Mouse (Mus musculus): ENCODE data around the gene Bbs4. TPM values are rescaled to one million over a fixed set of nuclear protein-coding genes. Genes with fewer than 3 reads are reported as not detected.

The Bbs4 gene
- total and polyA plus RNA-seq, 3 experiments = 2.6 to 4.5 (median 4.0) TPM

DNA sequence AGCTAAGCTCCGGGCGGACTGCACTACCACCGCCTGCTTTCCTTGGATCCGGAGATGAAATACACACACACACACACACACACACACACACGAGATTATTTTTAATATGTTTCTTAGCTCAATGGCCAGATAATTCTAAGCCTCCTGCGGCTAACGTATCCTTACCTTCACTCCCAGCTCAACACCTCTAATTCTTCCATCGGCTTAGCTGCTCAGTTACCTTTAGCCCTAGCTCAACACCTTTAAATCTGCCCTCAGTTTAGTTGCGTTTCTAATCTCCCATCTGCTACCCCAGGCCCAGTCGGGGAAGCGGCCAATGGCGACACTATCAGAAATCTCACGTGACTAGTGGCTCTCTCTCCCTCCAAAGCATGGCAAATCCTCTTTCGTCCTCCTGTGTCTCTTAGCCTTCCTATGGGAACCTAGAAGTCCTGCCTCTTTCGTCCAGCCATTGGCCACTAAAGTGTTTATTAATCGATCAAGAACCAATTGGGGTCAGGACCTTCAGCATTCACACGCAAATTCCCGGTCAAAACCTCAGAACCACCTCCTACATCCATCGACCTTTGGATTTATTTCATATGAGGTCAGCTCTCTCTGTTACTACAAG is 78.4 kb downstream of the Bbs4 start:
- no peaks in the 10 kb centered on the region for H3K79me2 ChIP-seq (replicated peaks; ENCODE audit: control insufficient read depth, extremely low read depth, insufficient read depth, poor library complexity, severe bottlenecking)
- no peak for TF ChIP-seq SIN3A (IDR thresholded peaks at IDR 0.05; ENCODE audit: low read length)
- TF ChIP-seq MYC (IDR thresholded peaks at IDR 0.05; ENCODE audit: low read depth, low read length) = no peak
- H3K4me3 ChIP-seq (replicated peaks in 1 of 3; ENCODE audit: low read depth in 2 of 3, low read length in 2 of 3, poor library complexity in 1 of 3) = no peak overlapping the region
- dilution Hi-C loops (cut with MboI; ENCODE audit: extremely low pct_ligation_motif_present, extremely low pct_unique_long_range_greater_than_20kb, low sequenced_read_pairs) (no loop called here), in situ Hi-C loops (cut with MboI; ENCODE audit: low pct_ligation_motif_present, low pct_unique_long_range_greater_than_20kb, low sequenced_read_pairs) (loop anchor here (25.0 kb wide), 1 partner anchor 713 kb away; the partner anchor contains the start of gene Cd276)
- no peak overlapping the region for H3K4me2 ChIP-seq (ENCODE audit: insufficient read depth, low read depth, poor library complexity, severe bottlenecking)
- H3K4me1 ChIP-seq (ENCODE audit: control insufficient read depth in 1 of 2, insufficient read depth in 2 of 2) = peaks cover 7 to 20% of the 10 kb centered on the region in 2 experiments
- DNase-seq (ENCODE audit: extremely low read depth) = no peak
- H3K36me3 ChIP-seq (replicated peaks in 1 of 2; ENCODE audit: control insufficient read depth in 1 of 2, insufficient read depth in 1 of 2, low read length in 1 of 2) = no peaks in the 10 kb centered on the region
- no peak overlapping the region for H3K27ac ChIP-seq (ENCODE audit: insufficient read depth, low read depth)
- H3K9me3 ChIP-seq (replicated peaks; ENCODE audit: low read length) = no peaks in the 10 kb centered on the region
- no peaks in the 10 kb centered on the region for H3K27me3 ChIP-seq (replicated peaks)
- no peak overlapping the region for H3K9ac ChIP-seq (ENCODE audit: insufficient read depth, low read depth)

DNA sequence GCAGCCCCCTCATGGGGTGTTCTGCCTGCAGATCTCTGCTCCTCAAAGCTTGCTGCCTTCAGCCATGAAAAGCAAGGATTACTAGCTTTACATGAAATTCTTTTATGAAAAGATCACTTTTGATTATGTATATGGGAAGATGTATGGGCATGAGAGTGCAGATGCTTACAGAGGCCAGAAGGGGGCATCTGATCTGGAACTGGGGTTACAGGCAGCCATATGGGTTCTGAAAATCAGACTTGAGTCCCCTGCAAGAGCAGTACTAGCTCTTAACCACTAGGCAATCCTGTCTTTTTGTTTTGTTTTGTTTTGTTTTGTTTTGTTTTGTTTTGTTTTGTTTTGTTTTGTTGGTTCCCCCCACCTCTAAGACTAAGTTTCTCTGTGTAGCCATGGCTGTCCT is 80.1 kb downstream of the Bbs4 start:
- dilution Hi-C loops (cut with MboI; ENCODE audit: extremely low pct_ligation_motif_present, extremely low pct_unique_long_range_greater_than_20kb, low sequenced_read_pairs) (no loop called here), in situ Hi-C loops (cut with MboI; ENCODE audit: low pct_ligation_motif_present, low pct_unique_long_range_greater_than_20kb, low sequenced_read_pairs) (no loop called here)

More for the DNA sequence above, 80.1 kb downstream of the Bbs4 start:
- H3K36me3 ChIP-seq (replicated peaks in 1 of 2; ENCODE audit: control insufficient read depth in 1 of 2, insufficient read depth in 1 of 2, low read length in 1 of 2) = no peaks in the 10 kb centered on the region
- H3K27ac ChIP-seq (ENCODE audit: insufficient read depth, low read depth) = no peak overlapping the region
- H3K9ac ChIP-seq (ENCODE audit: insufficient read depth, low read depth) = no peak overlapping the region
- no peaks in the 10 kb centered on the region for H3K27me3 ChIP-seq (replicated peaks)
- no peaks in the 10 kb centered on the region for H3K9me3 ChIP-seq (replicated peaks; ENCODE audit: low read length)
- H3K4me2 ChIP-seq (ENCODE audit: insufficient read depth, low read depth, poor library complexity, severe bottlenecking) = no peak overlapping the region
- no peak for TF ChIP-seq MAX (IDR thresholded peaks at IDR 0.05; ENCODE audit: low read length)
- peak in 1 of 2 experiments; percentile 37; a peak in 2 of 4 replicates for TF ChIP-seq CTCF (conservative IDR thresholded peaks at IDR 0.05 in 1 of 2, IDR thresholded peaks at IDR 0.05 in 1 of 2; ENCODE audit: low read depth in 2 of 2, low read length in 2 of 2)
- DNase-seq (ENCODE audit: extremely low read depth) = no peak
- H3K79me2 ChIP-seq (replicated peaks; ENCODE audit: control insufficient read depth, extremely low read depth, insufficient read depth, poor library complexity, severe bottlenecking) = no peaks in the 10 kb centered on the region
- no peak overlapping the region for H3K4me3 ChIP-seq (replicated peaks in 1 of 3; ENCODE audit: low read depth in 2 of 3, low read length in 2 of 3, poor library complexity in 1 of 3)
- peaks cover 6 to 13% of the 10 kb centered on the region in 2 experiments for H3K4me1 ChIP-seq (ENCODE audit: control insufficient read depth in 1 of 2, insufficient read depth in 2 of 2)

Other genes with a start within 250 kb of the Bbs4 start
- gene Adpgk, start 62.0 kb downstream of the Bbs4 start, total RNA-seq (2012; rRNA removed) = 41.3 and 45.2 TPM in 2 replicates
- 57.4 and 68.7 TPM in 2 replicates for gene Adpgk, start 62.0 kb downstream of the Bbs4 start, total RNA-seq (2014; rRNA removed)
- gene Adpgk, start 62.0 kb downstream of the Bbs4 start, polyA plus RNA-seq (2012; ENCODE audit: insufficient read length, low read depth) = 43.6 and 48.4 TPM in 2 replicates
- gene Arih1, start 133.1 kb upstream of the Bbs4 start, total RNA-seq (2012; rRNA removed) = 52.4 and 57.4 TPM in 2 replicates
- gene Arih1, start 133.1 kb upstream of the Bbs4 start, total RNA-seq (2014; rRNA removed) = 38.7 and 45.2 TPM in 2 replicates
- 68.7 and 70.9 TPM in 2 replicates for gene Arih1, start 133.1 kb upstream of the Bbs4 start, polyA plus RNA-seq (2012; ENCODE audit: insufficient read length, low read depth)
- gene Hexa, start 186.0 kb upstream of the Bbs4 start, total RNA-seq (2012; rRNA removed) = 61.7 and 65.8 TPM in 2 replicates
- gene Hexa, start 186.0 kb upstream of the Bbs4 start, total RNA-seq (2014; rRNA removed) = 33.6 and 38.0 TPM in 2 replicates
- 35.6 and 37.1 TPM in 2 replicates for gene Hexa, start 186.0 kb upstream of the Bbs4 start, polyA plus RNA-seq (2012; ENCODE audit: insufficient read length, low read depth)
- gene Tmem202, start 186.3 kb upstream of the Bbs4 start, total RNA-seq (2012; rRNA removed) = 0.64 and 0.97 TPM in 2 replicates
- 0.20 TPM in 1 of 2 replicates, not detected in the other for gene Tmem202, start 186.3 kb upstream of the Bbs4 start, total RNA-seq (2014; rRNA removed)
- gene Tmem202, start 186.3 kb upstream of the Bbs4 start, polyA plus RNA-seq (2012; ENCODE audit: insufficient read length, low read depth) = not detected in 2 replicates
- not detected in 2 replicates for gene Celf6, start 224.4 kb upstream of the Bbs4 start, total RNA-seq (2012; rRNA removed)
- not detected in 2 replicates for gene Celf6, start 224.4 kb upstream of the Bbs4 start, total RNA-seq (2014; rRNA removed)
- not detected in 2 replicates for gene Celf6, start 224.4 kb upstream of the Bbs4 start, polyA plus RNA-seq (2012; ENCODE audit: insufficient read length, low read depth)

Data from CH12.LX (cell line).